Mouse (Mus musculus) embryonic facial prominence, embryonic 15.5 days (tissue): ENCODE measurements around the gene Azgp1. TPM values are rescaled to one million over a fixed set of nuclear protein-coding genes. Genes with fewer than 3 reads are reported as not detected.

ENCODE experiments used
- polyA plus RNA-seq: library from polyadenylated mRNA; unstranded; fragments of >200 nt; fragmentation: Nextera tagmentation; extraction: Ambion mirVana; gene quantifications from 2 replicates; pipeline ENCODE4 v1.2.1, GENCODE M21; 2015

The Azgp1 gene
- polyA plus RNA-seq, 1 experiment from 2014 or later, result 0.17 TPM

Other genes with a start within 250 kb of the Azgp1 start
- gene Nyap1, start 239.9 kb upstream of the Azgp1 start, polyA plus RNA-seq, result 4.6 and 4.7 TPM in 2 replicates
- gene Tsc22d4, start 235.8 kb upstream of the Azgp1 start, polyA plus RNA-seq, result 167 and 175 TPM in 2 replicates
- gene Ppp1r35, start 202.7 kb upstream of the Azgp1 start, polyA plus RNA-seq, result 34.5 and 39.9 TPM in 2 replicates
- gene Mepce, start 193.9 kb upstream of the Azgp1 start, polyA plus RNA-seq, result 12.4 and 13.7 TPM in 2 replicates
- gene Zcwpw1, start 193.7 kb upstream of the Azgp1 start, polyA plus RNA-seq, result 22.4 and 26.1 TPM in 2 replicates
- gene Pilra, start 145.2 kb upstream of the Azgp1 start, polyA plus RNA-seq, result 0.68 and 1.5 TPM in 2 replicates
- 0.19 TPM in 1 of 2 replicates, not detected in the other for gene Pilrb1, start 123.4 kb upstream of the Azgp1 start, polyA plus RNA-seq
- 0.39 and 1.2 TPM in 2 replicates for gene Pilrb2, start 109.7 kb upstream of the Azgp1 start, polyA plus RNA-seq
- gene Cyp3a13, start 59.9 kb upstream of the Azgp1 start, polyA plus RNA-seq, result 0.17 and 0.33 TPM in 2 replicates
- 0.92 and 1.2 TPM in 2 replicates for gene Gjc3, start 18.4 kb upstream of the Azgp1 start, polyA plus RNA-seq
- not detected in 2 replicates for gene Smok3a, start 39.7 kb downstream of the Azgp1 start, polyA plus RNA-seq
- gene Smok3b, start 39.9 kb downstream of the Azgp1 start, polyA plus RNA-seq, result not detected in 2 replicates
- not detected in 2 replicates for gene Smok3c, start 71.7 kb downstream of the Azgp1 start, polyA plus RNA-seq
- gene Zkscan1, start 103.6 kb downstream of the Azgp1 start, polyA plus RNA-seq, result 16.5 and 17.8 TPM in 2 replicates
- gene Zscan21, start 135.4 kb downstream of the Azgp1 start, polyA plus RNA-seq, result 54.0 and 58.1 TPM in 2 replicates
- gene Zfp113, start 174.2 kb downstream of the Azgp1 start, polyA plus RNA-seq, result 17.4 and 19.9 TPM in 2 replicates
- 303 and 321 TPM in 2 replicates for gene Cops6, start 179.6 kb downstream of the Azgp1 start, polyA plus RNA-seq
- 26.9 and 27.4 TPM in 2 replicates for gene Ap4m1, start 190.5 kb downstream of the Azgp1 start, polyA plus RNA-seq
- gene Mcm7, start 190.9 kb downstream of the Azgp1 start, polyA plus RNA-seq, result 141 and 142 TPM in 2 replicates
- 77.2 and 87.7 TPM in 2 replicates for gene Taf6, start 205.9 kb downstream of the Azgp1 start, polyA plus RNA-seq
- gene Cnpy4, start 206.0 kb downstream of the Azgp1 start, polyA plus RNA-seq, result 61.1 and 65.6 TPM in 2 replicates
- 8.5 and 8.6 TPM in 2 replicates for gene Mblac1, start 212.8 kb downstream of the Azgp1 start, polyA plus RNA-seq
- not detected in 2 replicates for gene Nxpe5, start 244.4 kb downstream of the Azgp1 start, polyA plus RNA-seq